In genomic region chr1:72254545-72255061, GRCm38 (mm10) we compare ENCODE assay signal across 7 mouse cellular contexts. TPM values are rescaled to one million over a fixed set of nuclear protein-coding genes. Genes with fewer than 3 reads are reported as not detected.
DNase-seq lines count a peak whose midpoint lies in the region; ATAC-seq lines count a peak whose summit lies in the region.

No protein-coding gene starts in this region.

- peak; percentile 95 for DNase-seq in adrenal gland, postnatal 10 days
- peak; percentile 93 for DNase-seq in embryonic facial prominence, embryonic 10.5 days (ENCODE audit: low spot score)
- DNase-seq in heart, adult 11 months, result peak; percentile 99
- DNase-seq in kidney, adult 18-20 months, result peak; percentile 89
- DNase-seq in limb, embryonic 11.5 days (ENCODE audit: low spot score), result peak; percentile 94
- peak; percentile 95 for DNase-seq in midbrain, embryonic 14.5 days
- peak; percentile 76 to 90 for DNase-seq in spleen, adult 18-20 months

- peak overlapping the region; percentile 55 for H3K9ac ChIP-seq in limb, embryonic 11.5 days (ENCODE audit: low read length)
- H3K9ac ChIP-seq in midbrain, embryonic 14.5 days (replicated peaks; ENCODE audit: low read length), result peak overlapping the region; percentile 62

- peak overlapping the region; percentile 97 for H3K27ac ChIP-seq in embryonic facial prominence, embryonic 10.5 days (replicated peaks)
- peak overlapping the region; percentile 86 for H3K27ac ChIP-seq in limb, embryonic 11.5 days (replicated peaks; ENCODE audit: low read depth, low read length)
- peak overlapping the region; percentile 89 for H3K27ac ChIP-seq in midbrain, embryonic 14.5 days (replicated peaks; ENCODE audit: low read depth, low read length)

- peak overlapping the region; percentile 60 for H3K4me2 ChIP-seq in limb, embryonic 11.5 days (ENCODE audit: low read depth, severe bottlenecking)
- H3K4me2 ChIP-seq in midbrain, embryonic 14.5 days (ENCODE audit: low read length), result peak overlapping the region; percentile 49

- WGBS in embryonic facial prominence, embryonic 10.5 days, result 2% methylated on average over 35 of the region's 35 CpGs
- WGBS in limb, embryonic 11.5 days, result 1% methylated on average over 35 of the region's 35 CpGs
- 2% methylated on average over 35 of the region's 35 CpGs for WGBS in midbrain, embryonic 14.5 days

- no peaks in the 10 kb centered on the region for H3K9me3 ChIP-seq in embryonic facial prominence, embryonic 10.5 days
- H3K9me3 ChIP-seq in limb, embryonic 11.5 days (ENCODE audit: control insufficient read depth, low read length), result no peaks in the 10 kb centered on the region
- H3K9me3 ChIP-seq in midbrain, embryonic 14.5 days (ENCODE audit: control insufficient read depth, low read length), result no peaks in the 10 kb centered on the region

- no peaks in the 10 kb centered on the region for H3K36me3 ChIP-seq in embryonic facial prominence, embryonic 10.5 days (replicated peaks)
- no peaks in the 10 kb centered on the region for H3K36me3 ChIP-seq in limb, embryonic 11.5 days (ENCODE audit: control insufficient read depth, insufficient read depth, low read length)
- H3K36me3 ChIP-seq in midbrain, embryonic 14.5 days (ENCODE audit: control insufficient read depth, insufficient read depth, low read length), result no peaks in the 10 kb centered on the region

- no peaks in the 10 kb centered on the region for H3K27me3 ChIP-seq in embryonic facial prominence, embryonic 10.5 days (replicated peaks; ENCODE audit: low read depth, poor library complexity, severe bottlenecking)
- H3K27me3 ChIP-seq in limb, embryonic 11.5 days (ENCODE audit: control insufficient read depth, insufficient read depth, low read length), result no peaks in the 10 kb centered on the region
- no peaks in the 10 kb centered on the region for H3K27me3 ChIP-seq in midbrain, embryonic 14.5 days (ENCODE audit: control insufficient read depth, insufficient read depth, low read length)

- peak; percentile 87 for ATAC-seq in limb, embryonic 11.5 days (ENCODE audit: insufficient number of reproducible peaks, low FRiP score, low TSS enrichment, low read depth)
- ATAC-seq in midbrain, embryonic 14.5 days (ENCODE audit: low FRiP score, low TSS enrichment), result peak; percentile 92

- H3K4me1 ChIP-seq in embryonic facial prominence, embryonic 10.5 days, result peaks cover 29% of the 10 kb centered on the region
- 0 out of 2 replicates have a peak, but pooled peaks cover 3% of the 10 kb centered on the region for H3K4me1 ChIP-seq in limb, embryonic 11.5 days (ENCODE audit: control insufficient read depth, insufficient read depth, low read length)
- H3K4me1 ChIP-seq in midbrain, embryonic 14.5 days (ENCODE audit: control insufficient read depth, insufficient read depth, low read length), result peaks cover 19% of the 10 kb centered on the region

- peak overlapping the region; percentile 59 for H3K4me3 ChIP-seq in embryonic facial prominence, embryonic 10.5 days
- peak overlapping the region; percentile 29 for H3K4me3 ChIP-seq in limb, embryonic 11.5 days (ENCODE audit: low read depth, low read length)
- H3K4me3 ChIP-seq in midbrain, embryonic 14.5 days (replicated peaks; ENCODE audit: low read depth, low read length), result peak overlapping the region; percentile 38

RNA-seq across cellular contexts. Expression of gene Pecr, which starts 29.5 kb away (rescaled TPM):
- 10 to 100 TPM; 43.4 to 47.0 TPM for total RNA-seq in adrenal gland, postnatal 10 days (2021)
- polyA plus RNA-seq in embryonic facial prominence, embryonic 10.5 days (2016; fragmentation: Nextera tagmentation; extraction: Ambion mirVana), result 29.2 and 29.6 TPM in 2 replicates
- 28.9 and 30.1 TPM in 2 replicates for polyA plus RNA-seq in limb, embryonic 11.5 days (2014; fragmentation: Nextera tagmentation; extraction: Ambion mirVana)
- polyA plus RNA-seq in midbrain, embryonic 14.5 days (2014; fragmentation: Nextera tagmentation; extraction: Ambion mirVana), result 6.3 and 7.7 TPM in 2 replicates

RNA-seq across cellular contexts. Expression of gene Tmem169, which starts 29.6 kb away (rescaled TPM):
- total RNA-seq in adrenal gland, postnatal 10 days (2021), result 1 to 10 TPM; 2.8 to 4.1 TPM
- 5.1 and 5.2 TPM in 2 replicates for polyA plus RNA-seq in embryonic facial prominence, embryonic 10.5 days (2016; fragmentation: Nextera tagmentation; extraction: Ambion mirVana)
- polyA plus RNA-seq in limb, embryonic 11.5 days (2014; fragmentation: Nextera tagmentation; extraction: Ambion mirVana), result 4.5 and 5.2 TPM in 2 replicates
- polyA plus RNA-seq in midbrain, embryonic 14.5 days (2014; fragmentation: Nextera tagmentation; extraction: Ambion mirVana), result 33.9 and 36.0 TPM in 2 replicates

RNA-seq across cellular contexts. Expression of gene Mreg, which starts 42.5 kb away (rescaled TPM):
- 10 to 100 TPM in 1 of 2 experiments, 1 to 10 TPM in 1; 7.7 to 12.3 TPM for total RNA-seq in adrenal gland, postnatal 10 days (2021)
- polyA plus RNA-seq in embryonic facial prominence, embryonic 10.5 days (2016; fragmentation: Nextera tagmentation; extraction: Ambion mirVana), result 20.3 and 21.1 TPM in 2 replicates
- polyA plus RNA-seq in limb, embryonic 11.5 days (2014; fragmentation: Nextera tagmentation; extraction: Ambion mirVana), result 3.9 and 4.2 TPM in 2 replicates
- polyA plus RNA-seq in midbrain, embryonic 14.5 days (2014; fragmentation: Nextera tagmentation; extraction: Ambion mirVana), result 1.9 and 2.3 TPM in 2 replicates

RNA-seq across cellular contexts. Expression of gene Xrcc5, which starts 52.6 kb away (rescaled TPM):
- total RNA-seq in adrenal gland, postnatal 10 days (2021), result 10 to 100 TPM; 13.0 to 15.8 TPM
- 55.2 and 57.3 TPM in 2 replicates for polyA plus RNA-seq in embryonic facial prominence, embryonic 10.5 days (2016; fragmentation: Nextera tagmentation; extraction: Ambion mirVana)
- 78.9 and 84.2 TPM in 2 replicates for polyA plus RNA-seq in limb, embryonic 11.5 days (2014; fragmentation: Nextera tagmentation; extraction: Ambion mirVana)
- 12.8 and 21.9 TPM in 2 replicates for polyA plus RNA-seq in midbrain, embryonic 14.5 days (2014; fragmentation: Nextera tagmentation; extraction: Ambion mirVana)

Comparison
In these comparisons a context has a peak if more than half of its experiments do, and no peak if none do; other contexts are left out.
1. Peak in every context shown above with its lines: DNase-seq, ATAC-seq, H3K4me3 ChIP-seq and H3K27ac ChIP-seq.